Mouse (Mus musculus): ENCODE results near the gene Gmeb1. TPM values are rescaled to one million over a fixed set of nuclear protein-coding genes. Genes with fewer than 3 reads are reported as not detected.
A peak's percentile ranks its signal among the peaks of the same experiment; 100 is the strongest.
"Not testable (repeated sequence)": the region's sequence is repeated elsewhere in the genome, so short reads cannot be mapped to it uniquely, and the experiment has no call there.

The Gmeb1 gene
- polyA plus RNA-seq (2016; fragmentation: Nextera tagmentation; extraction: Ambion mirVana): 44.4 and 47.1 TPM in 2 replicates

- H3K9ac ChIP-seq (replicated peaks): peak within 1 kb of the TSS; percentile 97
- no peaks in the 10 kb centered on the region for H3K9me3 ChIP-seq
- peak within 1 kb of the TSS; percentile 83 for H3K4me2 ChIP-seq
- peak within 1 kb of the TSS; percentile 85 for H3K4me3 ChIP-seq (replicated peaks)
- no peaks in the 10 kb centered on the region for H3K36me3 ChIP-seq
- no peaks in the 10 kb centered on the region for H3K27me3 ChIP-seq
- peak; percentile 76 for ATAC-seq (ENCODE audit: insufficient number of reproducible peaks, insufficient read depth, low FRiP score, low TSS enrichment, low read depth)
- WGBS: 17% methylated on average over 41 of the region's 49 CpGs
- H3K4me1 ChIP-seq (replicated peaks): peaks cover 14% of the 10 kb centered on the region
- H3K27ac ChIP-seq: peak within 1 kb of the TSS; percentile 96
These were observed at the start of gene Gmeb1 for GRCm38 (mm10) chr4:132261514-132262357. TSS of gene Gmeb1 (minus strand) at chr4:132261602.

GRCm38 (mm10) chr4:132309849-132310472 lies 48.6 kb upstream of the Gmeb1 start:
- Histone ChIP-seq H3K9ac (replicated peaks) (peak overlapping the region; percentile 93), H3K4me1 (replicated peaks) (peaks cover 10% of the 10 kb centered on the region), H3K4me2 (peak overlapping the region; percentile 86), H3K9me3 (no peaks in the 10 kb centered on the region), H3K27me3 (no peaks in the 10 kb centered on the region), H3K27ac (peak overlapping the region; percentile 90; the same call in 1 of the 2 replicates), H3K4me3 (replicated peaks) (peak overlapping the region; percentile 76), H3K36me3 (peaks cover 52% of the 10 kb centered on the region)
- ATAC-seq (ENCODE audit: insufficient number of reproducible peaks, insufficient read depth, low FRiP score, low TSS enrichment, low read depth): no peak
- 25% methylated on average over 10 of the region's 10 CpGs for WGBS

- peak overlapping the region; percentile 93 for H3K9ac ChIP-seq (replicated peaks)
- peaks cover 10% of the 10 kb centered on the region for H3K4me1 ChIP-seq (replicated peaks)
- peaks cover 47% of the 10 kb centered on the region for H3K36me3 ChIP-seq
- H3K27me3 ChIP-seq: no peaks in the 10 kb centered on the region
- H3K27ac ChIP-seq: peak overlapping the region; percentile 90
- H3K4me2 ChIP-seq: peak overlapping the region; percentile 86
- no peak for ATAC-seq (ENCODE audit: insufficient number of reproducible peaks, insufficient read depth, low FRiP score, low TSS enrichment, low read depth)
- peak overlapping the region; percentile 76 for H3K4me3 ChIP-seq (replicated peaks)
- H3K9me3 ChIP-seq: no peaks in the 10 kb centered on the region
- WGBS: 1% methylated on average over 15 of the region's 15 CpGs
These were observed 47.9 kb upstream of the Gmeb1 start for GRCm38 (mm10) chr4:132309140-132309848.

GRCm38 (mm10) chr4:132308437-132309139 lies 47.2 kb upstream of the Gmeb1 start:
- H3K27me3 ChIP-seq: no peaks in the 10 kb centered on the region
- peak; percentile 89 for ATAC-seq (ENCODE audit: insufficient number of reproducible peaks, insufficient read depth, low FRiP score, low TSS enrichment, low read depth)
- H3K4me3 ChIP-seq (replicated peaks): peak overlapping the region; percentile 76
- peak overlapping the region; percentile 90 for H3K27ac ChIP-seq
- no peaks in the 10 kb centered on the region for H3K9me3 ChIP-seq
- WGBS: 1% methylated on average over 41 of the region's 41 CpGs
- peak overlapping the region; percentile 86 for H3K4me2 ChIP-seq
- peaks cover 10% of the 10 kb centered on the region for H3K4me1 ChIP-seq (replicated peaks)
- peaks cover 40% of the 10 kb centered on the region for H3K36me3 ChIP-seq
- H3K9ac ChIP-seq (replicated peaks): peak overlapping the region; percentile 93

GRCm38 (mm10) chr4:132306004-132306403 lies 44.6 kb upstream of the Gmeb1 start:
- Histone ChIP-seq H3K27me3 (no peaks in the 10 kb centered on the region), H3K4me1 (replicated peaks) (peaks cover 18% of the 10 kb centered on the region), H3K36me3 (peaks cover 16% of the 10 kb centered on the region), H3K9ac (replicated peaks) (no peak overlapping the region), H3K4me2 (no peak overlapping the region), H3K27ac (no peak overlapping the region), H3K9me3 (no peaks in the 10 kb centered on the region), H3K4me3 (replicated peaks) (no peak overlapping the region)
- ATAC-seq (ENCODE audit: insufficient number of reproducible peaks, insufficient read depth, low FRiP score, low TSS enrichment, low read depth): no peak
- 74% methylated on average over 6 of the region's 6 CpGs for WGBS

- Histone ChIP-seq H3K9me3 (no peaks in the 10 kb centered on the region), H3K27ac (no peak overlapping the region), H3K4me3 (replicated peaks) (no peak overlapping the region), H3K4me1 (replicated peaks) (peaks cover 17% of the 10 kb centered on the region), H3K36me3 (peaks cover 8% of the 10 kb centered on the region), H3K4me2 (no peak overlapping the region), H3K27me3 (no peaks in the 10 kb centered on the region), H3K9ac (replicated peaks) (no peak overlapping the region)
- ATAC-seq (ENCODE audit: insufficient number of reproducible peaks, insufficient read depth, low FRiP score, low TSS enrichment, low read depth): no peak
- 86% methylated on average over 8 of the region's 8 CpGs for WGBS
These were observed 43.9 kb upstream of the Gmeb1 start for GRCm38 (mm10) chr4:132305276-132305675.

GRCm38 (mm10) chr4:132303484-132303883 lies 42.1 kb upstream of the Gmeb1 start:
- WGBS: 35% methylated on average over 6 of the region's 6 CpGs
- Histone ChIP-seq H3K4me3 (replicated peaks) (peak overlapping the region; percentile 43), H3K9ac (replicated peaks) (peak overlapping the region; percentile 62; the same call in 1 of the 2 replicates), H3K4me2 (peak overlapping the region; percentile 66)
- not testable (repeated sequence) for H3K27me3 ChIP-seq; H3K9me3 ChIP-seq; ATAC-seq (ENCODE audit: insufficient number of reproducible peaks, insufficient read depth, low FRiP score, low TSS enrichment, low read depth); H3K36me3 ChIP-seq; H3K4me1 ChIP-seq (replicated peaks); H3K27ac ChIP-seq

GRCm38 (mm10) chr4:132302939-132303479 lies 41.6 kb upstream of the Gmeb1 start, which contains the start of gene Rab42:
TSS of gene Rab42 (minus strand) at chr4:132303385.
- H3K9ac ChIP-seq (replicated peaks): peak within 1 kb of the TSS; percentile 62
- H3K4me3 ChIP-seq (replicated peaks): peak within 1 kb of the TSS; percentile 43
- H3K27ac ChIP-seq: no peak within 1 kb of the TSS
- H3K4me1 ChIP-seq (replicated peaks): peaks cover 8% of the 10 kb centered on the region
- peak; percentile 76 for ATAC-seq (ENCODE audit: insufficient number of reproducible peaks, insufficient read depth, low FRiP score, low TSS enrichment, low read depth)
- no peaks in the 10 kb centered on the region for H3K9me3 ChIP-seq
- 2% methylated on average over 31 of the region's 31 CpGs for WGBS
- no peaks in the 10 kb centered on the region for H3K36me3 ChIP-seq
- peak within 1 kb of the TSS; percentile 66 for H3K4me2 ChIP-seq
- H3K27me3 ChIP-seq: no peaks in the 10 kb centered on the region

GRCm38 (mm10) chr4:132301965-132302938 lies 40.9 kb upstream of the Gmeb1 start:
- WGBS: 69% methylated on average over 16 of the region's 16 CpGs
- Histone ChIP-seq H3K27me3 (no peaks in the 10 kb centered on the region), H3K36me3 (no peaks in the 10 kb centered on the region), H3K4me3 (replicated peaks) (peak overlapping the region; percentile 43), H3K9ac (replicated peaks) (peak overlapping the region; percentile 62), H3K27ac (no peak overlapping the region), H3K4me1 (replicated peaks) (peaks cover 8% of the 10 kb centered on the region), H3K9me3 (no peaks in the 10 kb centered on the region), H3K4me2 (peak overlapping the region; percentile 66)
- ATAC-seq (ENCODE audit: insufficient number of reproducible peaks, insufficient read depth, low FRiP score, low TSS enrichment, low read depth): no peak; the same call in 1 of the 2 replicates

Data from limb, embryonic 12.5 days (tissue).